11 mouse cellular contexts compared by ENCODE assay signal in genomic region chr11:111074131-111074530, GRCm38 (mm10). TPM values are rescaled to one million over a fixed set of nuclear protein-coding genes. Genes with fewer than 3 reads are reported as not detected.
"Had no signal": no experiment of that assay in that cellular context is flagged by ENCODE, and none has a peak within 500 bp of the region (broad histone marks: within the 10 kb centered on the region; RNA-seq: fewer than 3 reads in every experiment).

No protein-coding gene starts in this region.

- H3K4me1 ChIP-seq: liver, embryonic 13.5 days had no signal

- H3K36me3 ChIP-seq: liver, embryonic 13.5 days had no signal

- H3K9me3 ChIP-seq: liver, embryonic 13.5 days had no signal

- H3K4me3 ChIP-seq: liver, embryonic 13.5 days had no signal

- H3K27ac ChIP-seq: kidney, postnatal 0 days; liver, embryonic 13.5 days had no signal

- H3K4me2 ChIP-seq: liver, embryonic 13.5 days; midbrain, embryonic 11.5 days had no signal

- H3K27me3 ChIP-seq: liver, embryonic 13.5 days had no signal

- DNase-seq: kidney, postnatal 25 days; liver, embryonic 13.5 days; lung, adult 2 months; lung, postnatal 14 days; lung, postnatal 4 days; midbrain, embryonic 14.5 days; thymus, adult 18-20 months; thymus, postnatal 36 days had no signal

- H3K9ac ChIP-seq: liver, embryonic 13.5 days had no signal

RNA-seq across cellular contexts. Expression of gene Kcnj2, which starts 8.2 kb away (rescaled TPM):
- total RNA-seq: megakaryocyte-erythroid progenitor cell, adult 5-6 weeks had no signal
